Mouse (Mus musculus) heart, embryonic 10.5 days (tissue): Measurements from ENCODE around the gene Hist2h3c2. TPM values are rescaled to one million over a fixed set of nuclear protein-coding genes. Genes with fewer than 3 reads are reported as not detected.

Source experiments
- DNase-seq: peaks from one replicate; pipeline ENCODE4 v3.0.0-alpha.2; 2017; ENCODE audit warnings: low spot score
- H3K27ac ChIP-seq: fragments of 300-500 bp; sonication (generic); 2 replicates; pipeline ENCODE4 v1.5.1; 2016; ENCODE audit warnings: mild to moderate bottlenecking
- H3K27me3 ChIP-seq: fragments of 300-500 bp; sonication (generic); 2 replicates; pipeline ENCODE4 v1.6.1; 2016; ENCODE audit warnings: mild to moderate bottlenecking; ENCODE audit not compliant: poor library complexity, insufficient read depth, severe bottlenecking
- H3K36me3 ChIP-seq: fragments of 300-500 bp; sonication (generic); 2 replicates; pipeline ENCODE4 v1.6.1; 2016; ENCODE audit warnings: mild to moderate bottlenecking, moderate library complexity
- H3K4me1 ChIP-seq: fragments of 300-500 bp; sonication (generic); 2 replicates; pipeline ENCODE4 v1.6.1; 2016; ENCODE audit warnings: mild to moderate bottlenecking
- H3K4me3 ChIP-seq: fragments of 300-500 bp; sonication (generic); 2 replicates; pipeline ENCODE4 v1.5.1; 2016; ENCODE audit warnings: mild to moderate bottlenecking, moderate library complexity
- H3K9me3 ChIP-seq: fragments of 300-500 bp; sonication (generic); 2 replicates; pipeline ENCODE4 v1.6.1; 2016; ENCODE audit warnings: mild to moderate bottlenecking, moderate library complexity
- WGBS: fragments of 180-500 bp; shearing (Covaris S2); methylation state at CpG from one replicate; pipeline ENCODE4 v1.1.7; 2016; 5-methylcytosine and 5-hydroxymethylcytosine counted together
- microRNA-seq: library from miRNA; unstranded; fragments of <30 nt; microRNA quantifications from one replicate; pipeline ENCODE4, GENCODE M21; 2017
- polyA plus RNA-seq: library from polyadenylated mRNA; unstranded; fragments of >200 nt; fragmentation: Nextera tagmentation; extraction: Ambion mirVana; gene quantifications from 2 replicates; pipeline ENCODE4 v1.2.1, GENCODE M21; 2016

Hist2h3c2 gene
- polyA plus RNA-seq, 1 experiment from 2014 or later: 5.1 TPM

- WGBS: 85% methylated on average over 11 of the region's 11 CpGs
- no peak for DNase-seq
- no peak overlapping the region for H3K27ac ChIP-seq
- H3K4me3 ChIP-seq: no peak overlapping the region
- no peaks in the 10 kb centered on the region for H3K27me3 ChIP-seq
- peaks cover 49% of the 10 kb centered on the region for H3K36me3 ChIP-seq
- H3K4me1 ChIP-seq: peaks cover 21% of the 10 kb centered on the region
- H3K9me3 ChIP-seq: no peaks in the 10 kb centered on the region
Measured at GRCm38 (mm10) chr3:96195616-96196313, 43.2 kb downstream of the Hist2h3c2 start.

DNA sequence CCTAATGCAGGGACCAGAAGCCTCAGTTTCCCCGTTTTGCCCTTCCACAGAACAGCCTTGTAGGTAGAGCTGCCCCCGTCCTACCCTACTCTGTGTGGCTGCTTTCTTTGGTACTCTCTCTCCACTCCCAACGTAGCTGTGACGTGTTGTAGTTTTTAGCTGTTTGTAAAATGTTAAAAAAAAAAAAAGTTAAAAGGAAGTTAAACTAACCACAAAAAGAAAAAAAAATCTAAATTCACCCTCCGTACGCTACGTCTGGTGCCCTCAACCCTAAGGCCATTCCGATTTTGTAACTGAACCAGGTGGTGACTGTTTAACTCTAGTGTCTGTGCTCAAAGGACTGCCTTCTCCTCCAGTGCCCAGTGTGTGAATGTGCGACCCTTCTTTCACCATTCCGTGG is 44.0 kb downstream of the Hist2h3c2 start:
- no peaks in the 10 kb centered on the region for H3K27me3 ChIP-seq
- H3K4me1 ChIP-seq: peaks cover 21% of the 10 kb centered on the region
- H3K9me3 ChIP-seq: no peaks in the 10 kb centered on the region
- peaks cover 57% of the 10 kb centered on the region for H3K36me3 ChIP-seq
- H3K27ac ChIP-seq: no peak overlapping the region
- H3K4me3 ChIP-seq: no peak overlapping the region
- no peak for DNase-seq
- WGBS: 90% methylated on average over 10 of the region's 10 CpGs

- WGBS: 60% methylated on average over 12 of the region's 12 CpGs
- DNase-seq: no peak
- Histone ChIP-seq H3K4me3 (no peak overlapping the region), H3K27me3 (no peaks in the 10 kb centered on the region), H3K4me1 (peaks cover 14% of the 10 kb centered on the region), H3K36me3 (peaks cover 75% of the 10 kb centered on the region), H3K27ac (no peak overlapping the region), H3K9me3 (no peaks in the 10 kb centered on the region)
Measured at GRCm38 (mm10) chr3:96192977-96193376, 46.0 kb downstream of the Hist2h3c2 start.

Small RNA genes lying within 50 kb of the gene (microRNA-seq; reads per million reads assigned to microRNA genes)
- gene Gm44492 (not detected), gene Gm47311 (not detected), gene Gm47313 (not detected)

Other genes with a start within 250 kb of the Hist2h3c2 start
- 75.1 and 88.2 TPM in 2 replicates for gene Plekho1, start 243.1 kb downstream of the Hist2h3c2 start, polyA plus RNA-seq
- 26.1 and 30.6 TPM in 2 replicates for gene Vps45, start 180.7 kb downstream of the Hist2h3c2 start, polyA plus RNA-seq
- gene Otud7b, start 134.6 kb downstream of the Hist2h3c2 start, polyA plus RNA-seq: 15.2 and 16.1 TPM in 2 replicates
- 6.0 and 10.5 TPM in 2 replicates for gene Mtmr11, start 77.1 kb downstream of the Hist2h3c2 start, polyA plus RNA-seq
- gene Sf3b4, start 66.8 kb downstream of the Hist2h3c2 start, polyA plus RNA-seq: 143 and 190 TPM in 2 replicates
- 17.8 and 22.6 TPM in 2 replicates for gene Sv2a, start 58.0 kb downstream of the Hist2h3c2 start, polyA plus RNA-seq
- 58.9 and 62.8 TPM in 2 replicates for gene Bola1, start 19.4 kb downstream of the Hist2h3c2 start, polyA plus RNA-seq
- gene Hist2h2ab, start 19.3 kb downstream of the Hist2h3c2 start, polyA plus RNA-seq: 0.73 TPM in 1 of 2 replicates, not detected in the other
- gene Hist2h2ac, start 18.2 kb downstream of the Hist2h3c2 start, polyA plus RNA-seq: 3.4 and 8.2 TPM in 2 replicates
- 2.8 and 3.5 TPM in 2 replicates for gene Hist2h2be, start 18.0 kb downstream of the Hist2h3c2 start, polyA plus RNA-seq
- gene Hist2h2aa2, start 1.1 kb upstream of the Hist2h3c2 start, polyA plus RNA-seq: 13.0 and 21.3 TPM in 2 replicates
- gene Hist2h2aa1, start 6.4 kb upstream of the Hist2h3c2 start, polyA plus RNA-seq: 8.3 and 9.5 TPM in 2 replicates
- gene Hist2h3c1, start 7.6 kb upstream of the Hist2h3c2 start, polyA plus RNA-seq: 0.41 and 0.60 TPM in 2 replicates
- gene Hist2h4, start 24.2 kb upstream of the Hist2h3c2 start, polyA plus RNA-seq: 2.1 and 2.8 TPM in 2 replicates
- gene Hist2h3b, start 29.5 kb upstream of the Hist2h3c2 start, polyA plus RNA-seq: 17.8 and 25.8 TPM in 2 replicates
- 3.8 and 7.7 TPM in 2 replicates for gene Hist2h2bb, start 30.6 kb upstream of the Hist2h3c2 start, polyA plus RNA-seq
- gene Fcgr1, start 54.8 kb upstream of the Hist2h3c2 start, polyA plus RNA-seq: 0.18 and 0.35 TPM in 2 replicates
- 0.49 TPM in 1 of 2 replicates, not detected in the other for gene BC107364, start 213.2 kb upstream of the Hist2h3c2 start, polyA plus RNA-seq